Mouse (Mus musculus) limb, embryonic 14.5 days (tissue): ENCODE data around the gene Olfr975. TPM values are rescaled to one million over a fixed set of nuclear protein-coding genes. Genes with fewer than 3 reads are reported as not detected.
"Not testable (repeated sequence)": the region's sequence is repeated elsewhere in the genome, so short reads cannot be mapped to it uniquely, and the experiment has no call there.

Experiments used
- ATAC-seq: fragments of 200-750 bp; cut with Nextera tagmentation; 2 replicates; pipeline ENCODE4 v1.8.0; 2017; ENCODE audit warnings: low read depth, moderate number of reproducible peaks, moderate TSS enrichment; ENCODE audit not compliant: low FRiP score
- DNase-seq: peaks from one replicate; pipeline ENCODE4 v3.0.0-alpha.2; 2015; ENCODE audit warnings: low spot score
- H3K27ac ChIP-seq: fragments of 300-500 bp; sonication (generic); replicated peaks from 2 replicates; pipeline ENCODE4 v1.5.1; 2014; ENCODE audit warnings: low read depth, mild to moderate bottlenecking, low read length, moderate library complexity, mixed read lengths
- H3K27me3 ChIP-seq: fragments of 300-500 bp; sonication (generic); 2 replicates; pipeline ENCODE4 v1.6.1; 2014; ENCODE audit warnings: low read length, mixed read lengths; ENCODE audit not compliant: control insufficient read depth, insufficient read depth
- H3K36me3 ChIP-seq: fragments of 300-500 bp; sonication (generic); 2 replicates; pipeline ENCODE4 v1.6.1; 2014; ENCODE audit warnings: mild to moderate bottlenecking, low read length, moderate library complexity, mixed read lengths; ENCODE audit not compliant: control insufficient read depth, insufficient read depth
- H3K4me1 ChIP-seq: fragments of 300-500 bp; sonication (generic); 2 replicates; pipeline ENCODE4 v1.6.1; 2014; ENCODE audit warnings: antibody characterized with exemption, low read length, mixed read lengths; ENCODE audit not compliant: control insufficient read depth, insufficient read depth
- H3K4me2 ChIP-seq: fragments of 300-500 bp; sonication (generic); replicated peaks from 2 replicates; pipeline ENCODE4 v1.6.1; 2014; ENCODE audit warnings: low read depth, mild to moderate bottlenecking, low read length, moderate library complexity; ENCODE audit not compliant: severe bottlenecking
- H3K4me3 ChIP-seq: fragments of 300-500 bp; sonication (generic); replicated peaks from 2 replicates; pipeline ENCODE4 v1.5.1; 2014; ENCODE audit warnings: low read length
- H3K9ac ChIP-seq: fragments of 300-500 bp; sonication (generic); 2 replicates; pipeline ENCODE4 v1.6.1; 2014; ENCODE audit warnings: mild to moderate bottlenecking, low read depth, low read length, moderate library complexity; ENCODE audit not compliant: severe bottlenecking
- H3K9me3 ChIP-seq: fragments of 300-500 bp; sonication (generic); 2 replicates; pipeline ENCODE4 v1.6.1; 2016; ENCODE audit warnings: low read length; ENCODE audit not compliant: control insufficient read depth
- POLR2A ChIP-seq: fragments of 200-500 bp; IDR thresholded peaks from 2 replicates; pipeline ENCODE4 v1.8.0; 2012; ENCODE audit warnings: inconsistent platforms, mild to moderate bottlenecking, moderate library complexity, borderline replicate concordance; ENCODE audit not compliant: insufficient read depth, insufficient read length; ENCODE audit errors: extremely low read depth
- WGBS: fragments of 180-500 bp; shearing (Covaris S2); extraction: QIAGEN DNeasy Blood & Tissue Kit; methylation state at CpG from one replicate; pipeline ENCODE4 v1.1.7; 2014; 5-methylcytosine and 5-hydroxymethylcytosine counted together
- polyA plus RNA-seq, 2 experiments: library from polyadenylated mRNA; depleted of rRNA in 1 of 2; stranded (reverse) in 1 of 2; unstranded in 1 of 2; fragments of >200 nt; fragmentation: Nextera tagmentation in 1 of 2; extraction: Ambion mirVana in 1 of 2; gene quantifications; 2 replicates each; pipeline versions ENCODE4 v1.2.1 to v1.2.3; 2012 to 2014

Olfr975 gene
- polyA plus RNA-seq (2012; rRNA removed) = 0.05 TPM in 1 of 2 replicates, not detected in the other
- not detected in 2 replicates for polyA plus RNA-seq (2014; fragmentation: Nextera tagmentation; extraction: Ambion mirVana)

GRCm38 (mm10) chr9:39951946-39952345, at the start of gene Olfr975:
Gene Olfr975, minus strand, starts transcription at chr9:39952046.
- Histone ChIP-seq H3K4me1 (no peaks in the 10 kb centered on the region), H3K27ac (no peak within 1 kb of the TSS), H3K4me3 (no peak within 1 kb of the TSS), H3K4me2 (no peak within 1 kb of the TSS), H3K9me3 (no peaks in the 10 kb centered on the region), H3K36me3 (no peaks in the 10 kb centered on the region), H3K27me3 (no peaks in the 10 kb centered on the region), H3K9ac (no peak within 1 kb of the TSS)
- TF ChIP-seq POLR2A = no peak
- 66% methylated on average over 1 of the region's 1 CpGs for WGBS
- ATAC-seq = no peak
- no peak for DNase-seq

- no peak for TF ChIP-seq POLR2A
- Histone ChIP-seq H3K36me3 (no peaks in the 10 kb centered on the region), H3K4me3 (no peak within 1 kb of the TSS), H3K9me3 (no peaks in the 10 kb centered on the region), H3K27ac (no peak within 1 kb of the TSS), H3K9ac (no peak within 1 kb of the TSS), H3K27me3 (no peaks in the 10 kb centered on the region), H3K4me1 (no peaks in the 10 kb centered on the region), H3K4me2 (no peak within 1 kb of the TSS)
- DNase-seq (no peak), ATAC-seq (no peak)
- WGBS = 85% methylated on average over 2 of the region's 2 CpGs
Observed at GRCm38 (mm10) chr9:39991813-39992212, 40.0 kb upstream of the Olfr975 start, which contains the start of gene Olfr978. Gene Olfr978, plus strand, starts transcription at chr9:39992113.

GRCm38 (mm10) chr9:39976581-39977145, 24.8 kb upstream of the Olfr975 start:
- not testable (repeated sequence) for DNase-seq, H3K27me3 ChIP-seq, H3K9me3 ChIP-seq, H3K4me3 ChIP-seq, ATAC-seq, H3K4me1 ChIP-seq, H3K9ac ChIP-seq, H3K4me2 ChIP-seq, H3K27ac ChIP-seq, H3K36me3 ChIP-seq
- 87% methylated on average over 1 of the region's 1 CpGs for WGBS

- H3K36me3 ChIP-seq, H3K27me3 ChIP-seq, ATAC-seq, H3K9me3 ChIP-seq, H3K4me3 ChIP-seq, H3K9ac ChIP-seq, DNase-seq, H3K27ac ChIP-seq, H3K4me1 ChIP-seq, H3K4me2 ChIP-seq: not testable (repeated sequence)
- WGBS = 80% methylated on average over 7 of the region's 9 CpGs
Observed at GRCm38 (mm10) chr9:39961033-39961432, 9.2 kb upstream of the Olfr975 start, which contains the start of gene Olfr976. Gene Olfr976, minus strand, starts transcription at chr9:39961133.

GRCm38 (mm10) chr9:39937201-39937600, 14.6 kb downstream of the Olfr975 start, which contains the start of gene Olfr974:
Gene Olfr974, plus strand, starts transcription at chr9:39937501.
- Histone ChIP-seq H3K4me1 (no peaks in the 10 kb centered on the region), H3K36me3 (no peaks in the 10 kb centered on the region), H3K27me3 (no peaks in the 10 kb centered on the region), H3K9ac (no peak within 1 kb of the TSS), H3K27ac (no peak within 1 kb of the TSS), H3K9me3 (no peaks in the 10 kb centered on the region), H3K4me3 (no peak within 1 kb of the TSS), H3K4me2 (no peak within 1 kb of the TSS)
- DNase-seq = no peak
- WGBS = 84% methylated on average over 1 of the region's 1 CpGs
- TF ChIP-seq POLR2A = no peak
- ATAC-seq = no peak

GRCm38 (mm10) chr9:39928837-39929236, 23.0 kb downstream of the Olfr975 start:
- not testable (repeated sequence) for H3K4me1 ChIP-seq, H3K4me3 ChIP-seq, H3K36me3 ChIP-seq, H3K27ac ChIP-seq, ATAC-seq, DNase-seq, H3K27me3 ChIP-seq, H3K9me3 ChIP-seq, H3K9ac ChIP-seq, H3K4me2 ChIP-seq
- WGBS = 68% methylated on average over 1 of the region's 1 CpGs

- H3K36me3 ChIP-seq, DNase-seq, H3K27ac ChIP-seq, H3K9me3 ChIP-seq, H3K27me3 ChIP-seq, H3K4me3 ChIP-seq, ATAC-seq, H3K9ac ChIP-seq, H3K4me2 ChIP-seq, H3K4me1 ChIP-seq: not testable (repeated sequence)
- no CpG with 5 or more reads among the region's 4 CpGs for WGBS
Observed at GRCm38 (mm10) chr9:39927975-39928836, 23.6 kb downstream of the Olfr975 start.
